Mouse (Mus musculus) kidney, adult 9 months (tissue): Measurements from ENCODE around the gene Ccdc148.
A peak's percentile ranks its signal among the peaks of the same experiment; 100 is the strongest.

Experiments used
- DNase-seq: peaks from one replicate; pipeline ENCODE4 v3.0.0; 2022

The Ccdc148 gene

GRCm38 (mm10) chr2:58879876-58880275 is 280.6 kb downstream of the Ccdc148 start:
- DNase-seq = no peak

GRCm38 (mm10) chr2:58859134-58859533 is 301.3 kb downstream of the Ccdc148 start, which contains the start of gene Gm11099:
Gene Gm11099, plus strand, starts transcription at chr2:58859434.
- no peak for DNase-seq

GRCm38 (mm10) chr2:58844499-58844898 is 316.0 kb downstream of the Ccdc148 start:
- peak; percentile 12 for DNase-seq

GRCm38 (mm10) chr2:58842443-58842842 is 318.0 kb downstream of the Ccdc148 start:
- DNase-seq = peak; percentile 13

GRCm38 (mm10) chr2:58841021-58841420 is 319.5 kb downstream of the Ccdc148 start:
- DNase-seq = peak; percentile 91

DNA sequence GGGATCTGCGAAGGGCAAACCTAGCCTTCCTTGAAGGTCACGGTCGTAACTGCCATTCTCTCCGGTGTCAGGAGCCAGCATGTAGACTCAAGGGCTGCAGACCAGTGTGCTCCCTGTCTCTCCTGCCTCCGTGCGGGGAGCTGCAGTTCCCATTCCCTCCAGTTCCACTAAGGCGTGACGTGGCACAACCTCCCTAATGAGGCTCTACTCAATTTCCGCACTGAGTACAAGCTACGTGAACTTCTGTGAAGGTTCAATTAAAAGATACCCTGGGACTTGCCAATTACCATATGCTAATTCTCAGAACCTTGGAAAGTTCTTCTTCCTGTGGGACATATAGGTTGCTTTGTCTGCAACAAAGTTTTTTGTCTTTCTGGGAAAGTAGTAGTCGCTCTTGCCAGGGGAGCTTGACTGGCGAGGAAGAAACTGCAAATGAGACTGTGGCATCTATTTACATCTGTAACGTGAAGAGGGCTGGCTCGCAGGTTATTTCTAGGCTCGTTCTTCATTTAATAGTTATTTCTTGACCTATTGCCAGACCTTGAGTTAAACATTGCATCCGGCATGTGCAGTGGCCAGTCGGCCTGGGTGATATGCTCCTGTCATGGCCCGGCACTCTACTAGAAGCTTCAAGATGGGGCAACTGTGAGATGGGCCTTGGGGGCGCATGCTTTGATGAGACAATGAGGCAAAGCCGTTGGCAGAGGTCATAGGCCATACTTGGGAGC is 328.1 kb downstream of the Ccdc148 start:
- peak; percentile 86 for DNase-seq

- DNase-seq = peak; percentile 78
These were observed 330.3 kb downstream of the Ccdc148 start for GRCm38 (mm10) chr2:58829981-58830742.

GRCm38 (mm10) chr2:58828910-58829600 is 331.4 kb downstream of the Ccdc148 start:
- no peak for DNase-seq

GRCm38 (mm10) chr2:58812941-58813340 is 347.5 kb downstream of the Ccdc148 start:
- DNase-seq = no peak

GRCm38 (mm10) chr2:58799623-58800022 is 360.9 kb downstream of the Ccdc148 start:
- no peak for DNase-seq

GRCm38 (mm10) chr2:58799126-58799525 is 361.4 kb downstream of the Ccdc148 start:
- no peak for DNase-seq

GRCm38 (mm10) chr2:58797506-58797905 is 363.0 kb downstream of the Ccdc148 start:
- DNase-seq = no peak

DNA sequence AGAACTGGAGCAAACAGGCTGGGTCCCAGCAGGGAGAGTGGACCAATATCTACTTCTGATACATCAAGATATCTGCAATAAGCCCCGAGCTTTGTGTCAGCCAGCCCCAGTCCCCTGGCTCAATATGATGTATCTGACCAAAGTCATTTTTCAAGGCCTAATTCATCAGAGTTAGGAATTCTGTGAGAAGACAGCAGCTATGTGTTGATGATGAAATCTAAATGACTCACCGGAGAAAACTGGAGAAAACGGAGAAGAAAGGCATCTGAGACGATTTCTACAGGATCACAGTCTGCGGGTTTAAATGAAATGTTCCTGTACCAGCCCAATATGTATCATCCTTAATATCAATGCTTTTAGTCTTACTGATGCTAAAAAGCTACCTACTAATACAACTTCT is 365.1 kb downstream of the Ccdc148 start:
- no peak for DNase-seq

GRCm38 (mm10) chr2:58794489-58794888 is 366.0 kb downstream of the Ccdc148 start:
- DNase-seq = no peak

- no peak for DNase-seq
These were observed 370.1 kb downstream of the Ccdc148 start for GRCm38 (mm10) chr2:58790361-58790760.

DNA sequence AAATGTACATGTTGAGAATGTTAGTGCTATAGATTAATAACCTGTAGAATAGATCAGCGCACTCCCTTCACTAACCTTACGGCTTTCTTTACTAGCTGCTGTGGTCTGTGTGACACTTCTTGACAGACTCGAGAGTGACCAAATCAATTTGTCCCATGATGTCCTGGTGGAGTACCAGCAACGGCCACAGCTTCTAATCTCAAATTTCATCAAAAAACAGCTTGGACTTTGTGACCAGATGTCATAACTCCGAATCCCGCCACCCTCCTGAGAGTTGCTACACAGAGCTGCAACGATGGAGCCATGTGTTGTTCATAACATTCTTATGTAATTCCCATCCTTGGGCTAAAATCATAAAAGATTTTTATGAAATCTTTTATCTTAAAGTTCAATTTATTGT is 370.5 kb downstream of the Ccdc148 start:
- no peak for DNase-seq

DNA sequence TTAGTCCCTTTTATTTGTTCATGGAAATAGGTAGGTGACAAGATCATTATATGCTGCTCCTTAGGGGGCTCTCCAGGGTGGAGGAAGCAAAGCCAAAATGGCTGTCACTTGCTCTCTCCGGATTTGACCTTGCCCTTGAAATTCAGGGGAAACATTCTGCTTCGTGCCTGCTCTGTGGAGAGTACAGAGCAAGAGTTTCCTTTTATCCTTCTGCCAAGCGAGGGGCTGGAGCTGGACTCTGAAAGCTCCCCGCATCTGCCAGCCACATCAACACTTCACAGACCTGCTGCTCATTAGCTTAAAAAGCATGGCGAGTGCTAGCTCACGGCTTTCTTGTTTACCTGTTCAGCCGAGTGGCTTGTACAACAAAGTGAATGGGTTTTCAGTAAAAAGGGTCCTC is 373.1 kb downstream of the Ccdc148 start:
- no peak for DNase-seq

DNA sequence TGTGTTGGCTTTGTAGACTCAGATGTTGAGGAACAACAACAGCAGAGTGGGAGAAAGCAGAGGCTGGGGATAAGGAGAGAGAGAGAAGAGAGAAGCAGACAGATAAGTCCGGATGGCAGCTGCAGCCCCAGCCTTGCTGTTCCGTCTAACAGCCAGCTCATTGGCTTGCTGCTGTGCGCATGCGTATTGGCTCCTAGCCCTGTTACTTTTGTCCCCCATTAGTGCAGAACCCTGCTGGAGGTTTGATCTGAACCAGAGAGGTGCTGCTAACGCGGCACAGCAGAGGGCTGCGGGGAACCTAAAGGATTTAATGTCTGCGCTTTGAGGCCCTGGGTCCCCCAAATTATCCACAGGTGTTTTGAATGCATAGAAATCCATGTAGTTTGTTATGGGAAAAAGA is 373.8 kb downstream of the Ccdc148 start:
- DNase-seq = no peak

DNA sequence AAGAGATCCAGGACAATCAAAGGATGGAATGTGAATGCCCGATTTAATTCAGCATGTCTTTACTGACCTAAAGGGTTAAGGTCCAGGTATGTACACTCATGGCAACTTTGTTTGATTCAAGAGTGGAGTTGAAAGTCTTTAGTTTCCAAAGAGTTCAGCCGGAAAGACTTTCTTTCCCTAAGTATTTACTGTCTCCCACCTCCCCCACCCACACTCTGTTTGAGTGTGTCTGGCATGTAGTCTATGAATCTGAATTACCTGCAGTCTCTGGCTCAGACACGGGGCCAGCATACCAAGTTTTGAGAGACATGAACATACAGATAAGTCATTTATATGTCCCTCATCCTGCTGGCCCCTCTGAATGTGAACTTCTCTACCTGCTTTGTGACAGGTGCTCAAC is 374.3 kb downstream of the Ccdc148 start:
- no peak for DNase-seq

GRCm38 (mm10) chr2:58783526-58783925 is 377.0 kb downstream of the Ccdc148 start:
- DNase-seq = no peak

GRCm38 (mm10) chr2:58778986-58779495 is 381.4 kb downstream of the Ccdc148 start:
- no peak for DNase-seq

DNA sequence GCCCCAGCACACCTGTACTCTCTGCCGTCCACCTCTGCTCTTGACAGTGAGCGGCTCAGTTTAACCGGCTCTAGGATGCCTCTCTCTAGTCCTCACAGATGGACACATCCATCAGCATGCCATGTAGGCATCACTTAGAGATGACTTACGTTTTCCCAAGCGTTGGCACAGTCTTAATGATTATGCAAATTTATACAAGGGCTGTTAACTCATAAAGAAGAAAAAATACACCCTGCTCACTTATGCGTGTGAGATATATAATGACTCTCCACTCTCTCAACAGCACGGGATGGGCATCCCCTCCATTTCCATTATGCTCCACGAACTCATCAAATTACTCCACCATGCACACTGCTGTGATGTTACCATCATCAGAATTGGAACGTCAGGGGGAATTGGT is 386.6 kb downstream of the Ccdc148 start:
- DNase-seq = no peak
